In the genomic region with DNA sequence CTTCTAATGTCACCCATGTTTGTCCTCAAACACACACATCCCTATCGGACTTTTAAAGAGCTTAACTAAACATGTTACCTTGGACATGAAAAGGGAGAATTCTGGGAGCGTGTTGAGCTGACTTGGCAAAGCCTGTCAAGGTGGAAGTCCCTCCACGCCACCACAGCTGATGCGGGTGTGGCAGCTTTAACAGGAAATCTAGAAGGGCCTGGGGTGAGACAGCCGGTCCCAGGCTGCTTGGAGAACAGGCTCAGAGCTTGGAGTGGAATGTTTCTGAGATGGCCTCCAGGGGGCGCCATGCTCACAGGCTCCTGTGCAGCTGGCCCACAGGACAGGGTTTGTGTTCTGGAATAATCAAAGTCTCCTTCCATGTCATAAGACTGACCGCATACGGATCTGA, we compare ENCODE assay signal across 8 mouse cellular contexts. TPM values are rescaled to one million over a fixed set of nuclear protein-coding genes. Genes with fewer than 3 reads are reported as not detected.
A peak's percentile ranks its signal among the peaks of the same experiment; 100 is the strongest.
DNase-seq lines count a peak whose midpoint lies in the region; ATAC-seq lines count a peak whose summit lies in the region.

A gene (minus strand): TSS at position 169 of the 400 bp plus-strand sequence.

- H3K4me1 ChIP-seq in midbrain, embryonic 11.5 days (ENCODE audit: control insufficient read depth, insufficient read depth, low read length) = no peaks in the 10 kb centered on the region

- H3K27ac ChIP-seq in midbrain, embryonic 11.5 days (ENCODE audit: low read depth, low read length) = no peak within 1 kb of the TSS

- peak within 1 kb of the TSS; percentile 15; the same call in 1 of the 2 replicates for H3K9ac ChIP-seq in midbrain, embryonic 11.5 days (ENCODE audit: low read length)

- H3K36me3 ChIP-seq in midbrain, embryonic 11.5 days (ENCODE audit: control insufficient read depth, insufficient read depth, low read length) = no peaks in the 10 kb centered on the region

- intact Hi-C loops in heart, postnatal 25 days (cut with DNase I) = loop anchor here (1.0 to 5.0 kb wide), 3 partner anchors 34 to 184 kb away; a partner anchor contains a TSS
- intact Hi-C loops in left cerebral cortex, postnatal 36 days (cut with DNase I) = loop anchor here (2.0 kb wide), 2 partner anchors 34 to 186 kb away; no protein-coding TSS in a partner anchor

- H3K27me3 ChIP-seq in midbrain, embryonic 11.5 days (ENCODE audit: control insufficient read depth, insufficient read depth, low read length) = no peaks in the 10 kb centered on the region

- H3K9me3 ChIP-seq in midbrain, embryonic 11.5 days (ENCODE audit: control insufficient read depth, low read length) = no peaks in the 10 kb centered on the region

- WGBS in midbrain, embryonic 11.5 days = 32% methylated on average over 8 of the region's 8 CpGs

- no peak within 1 kb of the TSS for H3K4me3 ChIP-seq in midbrain, embryonic 11.5 days (ENCODE audit: low read depth, low read length)

- peak; percentile 93 for DNase-seq in heart, adult 11 months
- no peak for DNase-seq in heart, postnatal 25 days (ENCODE audit: low spot score)
- peak; percentile 76 for DNase-seq in cerebellum, adult 9-11 months
- DNase-seq in frontal cortex, postnatal 25 days (ENCODE audit: low spot score in 2 of 2) = peak; percentile 53 to 71
- DNase-seq in left cerebral cortex, postnatal 36 days (ENCODE audit: low spot score in 2 of 2) = peak; percentile 60 to 69
- peak; percentile 95 for DNase-seq in midbrain, embryonic 11.5 days (ENCODE audit: low spot score, missing footprints)
- DNase-seq in skeletal muscle tissue, adult 2 months (ENCODE audit: low read depth, low spot score) = peak; percentile 85

- ATAC-seq in inflammation-experienced regulatory T-cells, adult 6 months = peak; percentile 38
- peak; percentile 69; the same call in 1 of the 2 replicates for ATAC-seq in midbrain, embryonic 11.5 days (ENCODE audit: low FRiP score)

- H3K4me2 ChIP-seq in midbrain, embryonic 11.5 days = no peak within 1 kb of the TSS

RNA-seq across cellular contexts. Expression of the gene that starts here (rescaled TPM):
- not detected for total RNA-seq in heart, postnatal 25 days (2021)
- polyA plus RNA-seq in inflammation-experienced regulatory T-cells, adult 6 months (2017; shearing (Covaris generic)) = 1 to 10 TPM in 2 of 3 experiments, under 1 TPM in 1; 0.64 to 2.5 (median 1.7) TPM
- total RNA-seq in left cerebral cortex, postnatal 36 days (2021) = not detected
- polyA plus RNA-seq in midbrain, embryonic 11.5 days (2014; fragmentation: Nextera tagmentation; extraction: Ambion mirVana) = 0.08 TPM in 1 of 2 replicates, not detected in the other

Comparison
In these comparisons a context has a peak if more than half of its experiments do, and no peak if none do; other contexts are left out.
1. Peak in DNase-seq in left cerebral cortex, postnatal 36 days; RNA of the gene not detected or under 1 TPM.
2. Peak in DNase-seq, ATAC-seq and H3K9ac ChIP-seq in midbrain, embryonic 11.5 days; RNA of the gene not detected or under 1 TPM.